Mouse (Mus musculus): Measurements from ENCODE around the gene Cadm1. TPM values are rescaled to one million over a fixed set of nuclear protein-coding genes. Genes with fewer than 3 reads are reported as not detected.

The Cadm1 gene
- polyA plus RNA-seq, 1 experiment from 2014 or later = 105 TPM

- Histone ChIP-seq H3K4me2 (ENCODE audit: low read depth, low read length, severe bottlenecking) (no peak overlapping the region), H3K4me3 (ENCODE audit: low read depth, low read length) (no peak overlapping the region), H3K9me3 (ENCODE audit: control insufficient read depth, low read length) (no peaks in the 10 kb centered on the region), H3K27me3 (ENCODE audit: control insufficient read depth, insufficient read depth, low read length) (no peaks in the 10 kb centered on the region), H3K27ac (ENCODE audit: low read depth, low read length) (no peak overlapping the region), H3K4me1 (replicated peaks; ENCODE audit: control insufficient read depth, insufficient read depth, low read length) (no peaks in the 10 kb centered on the region), H3K9ac (ENCODE audit: low read length) (no peak overlapping the region), H3K36me3 (ENCODE audit: control insufficient read depth, insufficient read depth, low read length) (no peaks in the 10 kb centered on the region)
- ATAC-seq (replicated peaks; ENCODE audit: low FRiP score) (no peak), DNase-seq (ENCODE audit: low spot score) (no peak)
- WGBS = 84% methylated on average over 7 of the region's 7 CpGs
Observed at GRCm38 (mm10) chr9:47857235-47857634, 327.3 kb downstream of the Cadm1 start.

GRCm38 (mm10) chr9:47858134-47858533, 328.2 kb downstream of the Cadm1 start:
- no peaks in the 10 kb centered on the region for H3K4me1 ChIP-seq (replicated peaks; ENCODE audit: control insufficient read depth, insufficient read depth, low read length)
- 58% methylated on average over 5 of the region's 5 CpGs for WGBS
- no peak overlapping the region for H3K4me3 ChIP-seq (ENCODE audit: low read depth, low read length)
- no peaks in the 10 kb centered on the region for H3K9me3 ChIP-seq (ENCODE audit: control insufficient read depth, low read length)
- no peak for DNase-seq (ENCODE audit: low spot score)
- no peaks in the 10 kb centered on the region for H3K27me3 ChIP-seq (ENCODE audit: control insufficient read depth, insufficient read depth, low read length)
- H3K4me2 ChIP-seq (ENCODE audit: low read depth, low read length, severe bottlenecking) = no peak overlapping the region
- no peak for ATAC-seq (replicated peaks; ENCODE audit: low FRiP score)
- H3K36me3 ChIP-seq (ENCODE audit: control insufficient read depth, insufficient read depth, low read length) = no peaks in the 10 kb centered on the region
- no peak overlapping the region for H3K27ac ChIP-seq (ENCODE audit: low read depth, low read length)
- no peak overlapping the region for H3K9ac ChIP-seq (ENCODE audit: low read length)

- H3K4me3 ChIP-seq (ENCODE audit: low read depth, low read length) = no peak overlapping the region
- no peak overlapping the region for H3K27ac ChIP-seq (ENCODE audit: low read depth, low read length)
- H3K4me1 ChIP-seq (replicated peaks; ENCODE audit: control insufficient read depth, insufficient read depth, low read length) = no peaks in the 10 kb centered on the region
- 72% methylated on average over 10 of the region's 10 CpGs for WGBS
- H3K36me3 ChIP-seq (ENCODE audit: control insufficient read depth, insufficient read depth, low read length) = no peaks in the 10 kb centered on the region
- H3K27me3 ChIP-seq (ENCODE audit: control insufficient read depth, insufficient read depth, low read length) = no peaks in the 10 kb centered on the region
- H3K4me2 ChIP-seq (ENCODE audit: low read depth, low read length, severe bottlenecking) = no peak overlapping the region
- no peak overlapping the region for H3K9ac ChIP-seq (ENCODE audit: low read length)
- no peaks in the 10 kb centered on the region for H3K9me3 ChIP-seq (ENCODE audit: control insufficient read depth, low read length)
- DNase-seq (ENCODE audit: low spot score) (no peak), ATAC-seq (replicated peaks; ENCODE audit: low FRiP score) (no peak)
Observed at GRCm38 (mm10) chr9:47858778-47859395, 328.9 kb downstream of the Cadm1 start.

- Histone ChIP-seq H3K4me2 (ENCODE audit: low read depth, low read length, severe bottlenecking) (no peak overlapping the region), H3K9me3 (ENCODE audit: control insufficient read depth, low read length) (no peaks in the 10 kb centered on the region), H3K4me1 (replicated peaks; ENCODE audit: control insufficient read depth, insufficient read depth, low read length) (no peaks in the 10 kb centered on the region), H3K27me3 (ENCODE audit: control insufficient read depth, insufficient read depth, low read length) (no peaks in the 10 kb centered on the region), H3K27ac (ENCODE audit: low read depth, low read length) (no peak overlapping the region), H3K4me3 (ENCODE audit: low read depth, low read length) (no peak overlapping the region), H3K36me3 (ENCODE audit: control insufficient read depth, insufficient read depth, low read length) (no peaks in the 10 kb centered on the region), H3K9ac (ENCODE audit: low read length) (no peak overlapping the region)
- 75% methylated on average over 3 of the region's 3 CpGs for WGBS
- ATAC-seq (replicated peaks; ENCODE audit: low FRiP score) (no peak), DNase-seq (ENCODE audit: low spot score) (no peak)
Observed at GRCm38 (mm10) chr9:47860994-47861393, 331.0 kb downstream of the Cadm1 start.

GRCm38 (mm10) chr9:47861783-47862182, 331.8 kb downstream of the Cadm1 start:
- H3K4me1 ChIP-seq (replicated peaks; ENCODE audit: control insufficient read depth, insufficient read depth, low read length) = no peaks in the 10 kb centered on the region
- DNase-seq (ENCODE audit: low spot score) (no peak), ATAC-seq (replicated peaks; ENCODE audit: low FRiP score) (no peak)
- no peak overlapping the region for H3K9ac ChIP-seq (ENCODE audit: low read length)
- H3K9me3 ChIP-seq (ENCODE audit: control insufficient read depth, low read length) = no peaks in the 10 kb centered on the region
- no peaks in the 10 kb centered on the region for H3K36me3 ChIP-seq (ENCODE audit: control insufficient read depth, insufficient read depth, low read length)
- H3K4me2 ChIP-seq (ENCODE audit: low read depth, low read length, severe bottlenecking) = no peak overlapping the region
- H3K4me3 ChIP-seq (ENCODE audit: low read depth, low read length) = no peak overlapping the region
- H3K27me3 ChIP-seq (ENCODE audit: control insufficient read depth, insufficient read depth, low read length) = no peaks in the 10 kb centered on the region
- no peak overlapping the region for H3K27ac ChIP-seq (ENCODE audit: low read depth, low read length)
- WGBS = 46% methylated on average over 2 of the region's 2 CpGs

- H3K36me3 ChIP-seq (ENCODE audit: control insufficient read depth, insufficient read depth, low read length) = no peaks in the 10 kb centered on the region
- DNase-seq (ENCODE audit: low spot score) (no peak), ATAC-seq (replicated peaks; ENCODE audit: low FRiP score) (no peak)
- no peak overlapping the region for H3K9ac ChIP-seq (ENCODE audit: low read length)
- WGBS = 56% methylated on average over 1 of the region's 1 CpGs
- H3K27me3 ChIP-seq (ENCODE audit: control insufficient read depth, insufficient read depth, low read length) = no peaks in the 10 kb centered on the region
- H3K4me1 ChIP-seq (replicated peaks; ENCODE audit: control insufficient read depth, insufficient read depth, low read length) = no peaks in the 10 kb centered on the region
- no peak overlapping the region for H3K27ac ChIP-seq (ENCODE audit: low read depth, low read length)
- H3K9me3 ChIP-seq (ENCODE audit: control insufficient read depth, low read length) = no peaks in the 10 kb centered on the region
- H3K4me2 ChIP-seq (ENCODE audit: low read depth, low read length, severe bottlenecking) = no peak overlapping the region
- H3K4me3 ChIP-seq (ENCODE audit: low read depth, low read length) = no peak overlapping the region
Observed at GRCm38 (mm10) chr9:47866001-47866400, 336.0 kb downstream of the Cadm1 start.

- Histone ChIP-seq H3K27me3 (ENCODE audit: control insufficient read depth, insufficient read depth, low read length) (no peaks in the 10 kb centered on the region), H3K9me3 (ENCODE audit: control insufficient read depth, low read length) (no peaks in the 10 kb centered on the region), H3K36me3 (ENCODE audit: control insufficient read depth, insufficient read depth, low read length) (no peaks in the 10 kb centered on the region), H3K27ac (ENCODE audit: low read depth, low read length) (no peak overlapping the region), H3K4me1 (replicated peaks; ENCODE audit: control insufficient read depth, insufficient read depth, low read length) (no peaks in the 10 kb centered on the region), H3K4me2 (ENCODE audit: low read depth, low read length, severe bottlenecking) (no peak overlapping the region), H3K9ac (ENCODE audit: low read length) (no peak overlapping the region), H3K4me3 (ENCODE audit: low read depth, low read length) (no peak overlapping the region)
- DNase-seq (ENCODE audit: low spot score) (no peak), ATAC-seq (replicated peaks; ENCODE audit: low FRiP score) (no peak)
- 90% methylated on average over 7 of the region's 7 CpGs for WGBS
Observed at GRCm38 (mm10) chr9:47867474-47867873, 337.5 kb downstream of the Cadm1 start.

- Histone ChIP-seq H3K27ac (ENCODE audit: low read depth, low read length) (no peak overlapping the region), H3K9me3 (ENCODE audit: control insufficient read depth, low read length) (no peaks in the 10 kb centered on the region), H3K36me3 (ENCODE audit: control insufficient read depth, insufficient read depth, low read length) (no peaks in the 10 kb centered on the region), H3K4me2 (ENCODE audit: low read depth, low read length, severe bottlenecking) (no peak overlapping the region), H3K9ac (ENCODE audit: low read length) (no peak overlapping the region), H3K4me3 (ENCODE audit: low read depth, low read length) (no peak overlapping the region), H3K4me1 (replicated peaks; ENCODE audit: control insufficient read depth, insufficient read depth, low read length) (no peaks in the 10 kb centered on the region), H3K27me3 (ENCODE audit: control insufficient read depth, insufficient read depth, low read length) (no peaks in the 10 kb centered on the region)
- ATAC-seq (replicated peaks; ENCODE audit: low FRiP score) (no peak), DNase-seq (ENCODE audit: low spot score) (no peak)
- 87% methylated on average over 5 of the region's 5 CpGs for WGBS
Observed at GRCm38 (mm10) chr9:47869661-47870060, 339.7 kb downstream of the Cadm1 start.

- no peak overlapping the region for H3K4me2 ChIP-seq (ENCODE audit: low read depth, low read length, severe bottlenecking)
- no peak for DNase-seq (ENCODE audit: low spot score)
- H3K9me3 ChIP-seq (ENCODE audit: control insufficient read depth, low read length) = no peaks in the 10 kb centered on the region
- H3K4me3 ChIP-seq (ENCODE audit: low read depth, low read length) = no peak overlapping the region
- peaks cover 5% of the 10 kb centered on the region; the same call in 1 of the 2 replicates for H3K4me1 ChIP-seq (replicated peaks; ENCODE audit: control insufficient read depth, insufficient read depth, low read length)
- H3K27ac ChIP-seq (ENCODE audit: low read depth, low read length) = no peak overlapping the region
- H3K27me3 ChIP-seq (ENCODE audit: control insufficient read depth, insufficient read depth, low read length) = no peaks in the 10 kb centered on the region
- no peak overlapping the region for H3K9ac ChIP-seq (ENCODE audit: low read length)
- no peaks in the 10 kb centered on the region for H3K36me3 ChIP-seq (ENCODE audit: control insufficient read depth, insufficient read depth, low read length)
- WGBS = 53% methylated on average over 10 of the region's 10 CpGs
- no peak for ATAC-seq (replicated peaks; ENCODE audit: low FRiP score)
Observed at GRCm38 (mm10) chr9:47876557-47877206, 346.7 kb downstream of the Cadm1 start.

All from forebrain, embryonic 11.5 days (tissue).